Mouse (Mus musculus): Measurements from ENCODE around the gene Mrps7. TPM values are rescaled to one million over a fixed set of nuclear protein-coding genes. Genes with fewer than 3 reads are reported as not detected.
A peak's percentile ranks its signal among the peaks of the same experiment; 100 is the strongest.

The Mrps7 gene
- total RNA-seq (2015; ENCODE audit: low replicate concordance): 10.1 and 22.2 TPM in 2 replicates
- total RNA-seq (2017; ENCODE audit: low replicate concordance): 5.1 and 12.3 TPM in 2 replicates

DNA sequence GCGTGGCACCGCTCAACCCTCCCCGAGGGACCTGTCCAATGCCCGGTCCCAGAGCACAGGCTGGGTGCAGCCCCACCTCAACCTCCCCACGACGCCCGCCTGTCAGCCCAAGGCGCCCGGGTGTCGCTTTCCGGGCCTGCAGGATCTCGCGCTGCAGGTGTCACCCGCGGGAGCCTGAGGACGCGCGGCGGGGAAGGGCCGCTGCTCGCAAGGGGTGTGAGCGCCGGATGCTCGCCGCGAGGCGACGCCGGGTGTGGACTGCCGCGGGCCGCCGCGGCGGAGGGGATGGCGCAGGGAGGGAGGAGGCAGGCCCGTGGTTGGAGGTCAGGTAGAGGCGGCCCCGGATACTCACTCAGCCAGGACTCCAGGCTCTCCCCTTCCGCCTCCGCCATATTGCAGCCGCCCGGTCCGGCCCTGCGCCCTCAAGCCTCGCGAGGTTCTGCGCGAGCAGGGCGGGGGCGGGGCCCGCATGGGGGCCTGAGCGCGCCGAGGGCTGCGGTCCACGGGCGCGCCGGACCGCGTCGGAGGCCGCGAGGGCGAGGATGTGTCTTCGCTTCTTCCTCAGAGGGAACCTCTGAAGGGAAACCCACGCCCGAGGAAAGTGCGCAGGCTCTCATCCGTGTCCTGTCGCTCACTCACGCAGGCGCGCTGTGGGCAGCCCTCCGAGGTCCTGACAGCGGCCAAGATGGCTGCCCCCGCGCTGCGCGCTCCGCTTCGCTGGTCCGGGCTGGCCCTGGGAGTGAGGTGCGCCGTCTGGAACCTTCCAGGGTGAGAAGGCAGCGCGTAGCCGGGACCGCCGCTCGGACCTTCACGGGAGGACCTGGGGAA, at the start of gene Mrps7, which contains the start of gene Gga3:
Gene Mrps7 (plus strand): TSS at position 450 of the 828 bp plus-strand sequence.
Gene Gga3 (minus strand): TSS at position 576 of the 828 bp plus-strand sequence.
- ATAC-seq (replicated peaks; ENCODE audit: low FRiP score, poor library complexity, severe bottlenecking): peak; percentile 88

DNA sequence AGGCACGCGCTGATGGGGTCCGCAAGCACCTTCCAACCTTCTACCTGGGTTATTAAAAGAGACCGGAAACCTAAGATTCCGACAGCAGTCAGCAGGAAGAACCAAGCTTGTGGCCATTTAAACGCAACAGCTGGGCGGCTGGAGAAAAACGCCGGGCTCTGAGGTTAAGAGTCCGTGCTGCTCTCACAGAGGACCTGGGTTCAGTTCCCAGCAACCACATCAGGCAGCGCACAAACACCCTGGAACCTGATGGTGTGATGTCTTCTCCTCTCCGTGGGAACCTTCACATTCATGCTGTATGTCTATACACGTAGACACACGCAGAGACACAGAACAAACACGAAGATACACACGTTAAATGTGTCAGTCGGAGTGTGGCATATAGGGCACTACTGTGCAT, 48.0 kb upstream of the Mrps7 start:
- ATAC-seq (replicated peaks; ENCODE audit: low FRiP score, poor library complexity, severe bottlenecking): no peak

DNA sequence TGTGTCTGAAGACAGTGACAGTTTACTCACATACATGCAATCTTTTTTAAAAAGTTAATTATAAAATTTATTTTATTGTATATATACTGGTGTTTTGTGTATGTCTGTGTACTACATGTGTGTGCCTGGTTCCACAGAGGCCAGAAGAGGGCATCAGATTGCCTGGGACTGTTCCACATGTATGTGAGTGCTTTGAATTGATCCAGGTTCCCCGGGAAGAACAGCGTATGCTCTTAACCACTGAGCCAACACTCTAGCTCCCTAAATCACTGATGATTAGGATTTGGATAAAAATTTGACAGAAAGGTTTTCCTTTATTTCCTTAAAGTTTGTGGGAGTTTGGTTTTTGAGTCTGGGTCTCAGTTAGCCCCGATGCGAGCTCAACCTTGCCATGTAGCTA, 40.3 kb upstream of the Mrps7 start:
- peak; percentile 72 for ATAC-seq (replicated peaks; ENCODE audit: low FRiP score, poor library complexity, severe bottlenecking)

DNA sequence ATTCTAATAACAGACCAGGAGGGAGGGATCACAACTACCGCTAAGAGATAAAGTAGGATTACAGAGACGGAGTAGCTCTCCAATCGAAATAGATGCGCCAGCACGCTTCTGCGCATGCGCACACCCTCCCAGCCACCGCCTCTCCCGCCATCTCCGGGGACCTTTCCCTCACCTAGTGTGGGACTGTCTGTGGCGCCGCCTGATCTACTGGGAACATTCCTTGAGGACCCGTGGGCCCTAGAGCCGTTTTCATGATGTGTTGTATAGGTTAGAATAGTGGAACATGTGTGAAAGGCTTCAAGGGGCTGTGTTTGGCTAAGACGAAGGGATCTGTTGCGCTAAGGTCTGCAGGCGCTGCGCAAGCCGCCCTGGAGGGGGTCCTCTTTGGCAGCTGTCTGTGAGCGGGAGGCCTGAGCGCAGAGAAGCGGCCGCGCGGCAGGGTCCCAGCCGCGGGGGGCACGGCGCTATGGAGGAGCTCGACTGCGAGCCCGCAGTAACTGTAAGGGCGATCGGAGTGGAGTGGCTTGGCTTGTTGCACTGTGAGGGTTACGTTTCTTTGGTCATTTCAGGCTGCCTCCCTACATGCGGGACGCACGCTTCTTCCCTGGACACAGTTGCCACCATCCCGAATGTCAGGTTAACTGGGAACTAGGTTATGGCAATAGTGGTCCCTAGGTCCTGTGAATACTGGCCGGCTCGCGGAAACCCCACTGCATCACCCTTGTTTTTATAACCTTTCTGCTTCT, 39.5 kb upstream of the Mrps7 start, which contains the start of gene Nup85:
Gene Nup85 (plus strand): TSS at position 371 of the 746 bp plus-strand sequence.
- ATAC-seq (replicated peaks; ENCODE audit: low FRiP score, poor library complexity, severe bottlenecking): peak; percentile 96

DNA sequence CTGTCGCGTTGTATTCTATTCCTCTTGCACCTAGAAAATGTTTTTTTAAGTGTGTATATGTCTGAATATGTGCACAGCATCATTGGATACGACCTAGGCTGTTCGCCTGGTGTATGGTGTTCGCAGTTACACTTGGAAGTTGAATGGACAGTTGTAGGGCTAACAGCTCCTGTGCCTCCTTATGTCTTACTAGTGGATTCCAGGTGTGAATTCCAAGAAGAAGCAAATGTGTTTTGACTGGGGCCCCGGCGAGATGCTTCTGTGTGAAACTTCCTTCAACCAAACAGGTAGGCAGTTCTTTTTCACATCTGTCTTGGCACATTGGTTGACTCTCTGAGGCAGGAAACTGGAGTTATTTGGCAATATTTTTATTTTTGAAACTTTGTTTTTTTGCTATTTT, 38.8 kb upstream of the Mrps7 start:
- no peak for ATAC-seq (replicated peaks; ENCODE audit: low FRiP score, poor library complexity, severe bottlenecking)

DNA sequence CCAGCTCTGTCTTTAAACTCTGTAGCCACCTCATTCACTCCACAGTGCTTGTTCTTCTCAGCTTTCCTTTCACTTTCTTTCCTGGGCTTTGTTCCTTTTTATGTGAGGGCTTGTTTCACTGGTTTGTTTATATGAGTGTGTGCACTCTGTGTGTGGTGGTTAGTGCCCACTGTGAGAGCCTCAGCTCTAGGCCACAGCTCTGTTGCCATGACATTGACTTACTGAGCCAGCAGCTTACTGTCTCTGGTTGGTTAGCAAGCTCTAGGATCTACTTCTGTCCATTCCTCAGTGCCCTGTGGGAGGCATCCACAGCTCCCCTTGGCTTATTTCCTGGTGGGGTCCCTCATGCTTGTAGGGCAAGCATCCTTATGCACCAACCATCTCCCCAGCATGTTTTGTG, 24.6 kb upstream of the Mrps7 start:
- no peak for ATAC-seq (replicated peaks; ENCODE audit: low FRiP score, poor library complexity, severe bottlenecking)

DNA sequence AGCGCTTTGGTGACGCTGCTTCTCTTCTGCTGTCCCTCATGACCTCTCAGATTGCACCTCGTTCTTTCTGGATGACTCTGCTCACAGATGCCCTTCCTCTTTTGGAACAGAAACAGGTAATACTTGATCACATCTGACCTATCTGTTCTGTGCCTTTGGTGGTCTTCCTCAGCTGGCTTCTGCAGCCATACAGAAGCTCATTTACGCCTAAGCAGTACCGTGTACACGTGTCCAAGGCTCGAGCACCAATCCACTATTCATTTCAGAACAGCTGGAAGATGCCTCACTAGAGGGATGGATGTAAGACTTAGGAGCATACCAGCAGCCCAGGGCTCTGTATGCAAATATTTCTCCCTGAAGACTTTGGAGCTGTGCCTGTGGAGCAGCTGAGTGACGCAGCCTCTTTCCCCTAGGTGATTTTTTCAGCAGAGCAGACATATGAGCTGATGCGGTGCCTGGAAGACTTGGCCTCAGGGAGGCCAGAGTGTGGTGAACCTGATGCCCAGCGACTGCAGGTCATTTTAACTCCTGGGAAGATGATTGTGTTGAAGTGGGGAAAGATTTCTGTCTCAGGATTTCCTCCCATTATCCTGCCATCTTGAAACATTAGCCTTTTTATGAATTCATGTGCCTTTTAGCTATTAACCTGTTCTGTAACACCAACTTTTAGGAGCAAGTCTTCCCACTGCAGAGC, 20.7 kb upstream of the Mrps7 start:
- ATAC-seq (replicated peaks; ENCODE audit: low FRiP score, poor library complexity, severe bottlenecking): no peak

DNA sequence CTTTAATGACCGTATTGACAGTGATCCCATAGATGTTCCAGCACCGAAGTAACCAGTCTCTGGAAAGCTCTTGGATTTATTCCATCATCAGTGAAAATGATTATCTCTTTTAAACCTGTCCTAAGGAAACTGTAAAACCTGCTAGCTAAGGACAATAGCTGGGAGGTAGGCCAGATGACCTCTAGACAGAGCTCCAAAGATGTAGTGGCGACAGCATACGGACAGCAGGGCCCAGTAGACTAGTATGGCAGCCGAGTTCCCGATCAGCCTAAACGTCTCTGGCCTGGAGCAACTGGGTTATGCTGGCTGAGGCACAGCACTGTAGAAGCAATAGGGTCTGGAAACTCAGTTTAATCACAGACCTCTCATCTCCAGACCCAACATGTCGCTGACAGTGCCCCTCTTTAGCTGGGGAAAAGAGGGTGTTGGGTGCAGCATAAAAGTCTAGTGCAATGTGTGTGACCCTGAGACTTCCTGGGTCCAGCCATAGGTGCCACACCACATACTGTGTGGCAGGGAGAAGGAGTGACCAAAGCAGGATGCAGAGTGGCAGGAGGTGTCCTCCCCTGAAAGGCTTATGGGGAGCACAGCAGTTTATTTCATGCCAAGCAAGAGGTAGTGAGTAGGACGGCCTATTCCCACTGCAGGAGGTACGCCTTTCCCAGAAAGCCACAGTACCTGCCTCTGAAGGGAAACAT, 19.2 kb upstream of the Mrps7 start:
- ATAC-seq (replicated peaks; ENCODE audit: low FRiP score, poor library complexity, severe bottlenecking): no peak

DNA sequence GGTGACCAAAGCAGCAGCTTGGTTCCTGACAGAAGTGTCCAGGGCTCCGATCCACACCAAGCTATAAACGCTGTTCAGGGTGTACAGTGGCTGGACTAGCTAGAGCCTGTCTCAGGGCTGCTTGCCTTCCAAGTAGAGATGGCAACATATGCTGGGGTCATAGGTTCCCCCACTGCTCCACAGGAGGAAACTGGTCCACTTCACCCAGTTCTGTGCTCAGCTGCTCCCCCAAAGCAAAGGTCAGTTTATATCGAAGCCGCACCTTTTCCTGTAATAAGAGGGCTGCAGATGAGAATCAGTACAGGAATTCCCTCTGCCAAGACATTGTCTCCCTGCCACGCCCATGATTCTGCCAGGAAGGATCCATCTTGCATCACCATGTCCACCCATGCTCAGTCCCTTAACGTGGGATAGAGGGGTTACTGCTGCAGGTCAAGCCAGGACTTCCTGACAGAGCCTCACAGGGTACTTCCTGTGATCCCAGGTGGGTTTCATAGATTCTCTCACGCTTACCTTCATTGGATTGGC, 18.1 kb upstream of the Mrps7 start:
- ATAC-seq (replicated peaks; ENCODE audit: low FRiP score, poor library complexity, severe bottlenecking): no peak

DNA sequence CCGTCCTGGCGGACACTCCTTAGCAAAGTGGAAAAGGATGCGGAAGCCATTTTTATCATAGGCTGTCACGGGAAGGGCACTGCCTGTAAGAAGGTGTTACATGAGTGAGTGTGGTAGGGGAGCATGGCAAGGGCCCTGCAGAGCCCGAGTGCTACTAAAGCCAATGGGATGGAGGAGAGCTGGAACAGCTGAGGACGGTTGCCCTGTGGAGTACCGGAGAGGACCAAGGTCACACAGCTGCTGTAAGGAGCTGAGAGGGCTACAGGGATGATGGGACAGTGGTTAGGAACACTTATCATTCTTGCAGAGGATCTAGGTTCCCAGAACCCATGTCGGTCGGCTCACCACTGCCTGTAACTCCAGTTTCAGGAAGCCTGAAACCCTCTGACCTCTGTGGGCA, 17.3 kb upstream of the Mrps7 start:
- no peak for ATAC-seq (replicated peaks; ENCODE audit: low FRiP score, poor library complexity, severe bottlenecking)

DNA sequence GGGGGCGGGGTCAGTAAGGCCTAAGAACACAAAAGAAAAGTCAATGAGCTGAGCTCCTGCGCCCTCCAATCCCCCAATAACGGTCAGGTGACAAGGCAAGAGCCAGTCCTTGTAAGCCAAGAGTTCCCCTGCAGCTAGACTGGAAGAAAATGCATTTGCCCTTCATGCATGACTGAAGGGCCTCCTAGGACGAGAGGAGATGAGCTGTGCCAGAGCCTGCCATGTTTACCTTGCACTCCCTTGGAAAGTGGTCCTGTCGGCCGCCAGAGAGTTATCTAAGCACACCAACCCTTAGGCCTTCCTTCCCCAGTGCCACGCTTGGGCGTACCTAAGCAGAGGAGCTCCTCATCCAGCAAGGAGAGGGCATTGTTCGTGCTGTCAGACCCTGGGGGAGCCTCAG, 15.7 kb upstream of the Mrps7 start:
- no peak for ATAC-seq (replicated peaks; ENCODE audit: low FRiP score, poor library complexity, severe bottlenecking)

DNA sequence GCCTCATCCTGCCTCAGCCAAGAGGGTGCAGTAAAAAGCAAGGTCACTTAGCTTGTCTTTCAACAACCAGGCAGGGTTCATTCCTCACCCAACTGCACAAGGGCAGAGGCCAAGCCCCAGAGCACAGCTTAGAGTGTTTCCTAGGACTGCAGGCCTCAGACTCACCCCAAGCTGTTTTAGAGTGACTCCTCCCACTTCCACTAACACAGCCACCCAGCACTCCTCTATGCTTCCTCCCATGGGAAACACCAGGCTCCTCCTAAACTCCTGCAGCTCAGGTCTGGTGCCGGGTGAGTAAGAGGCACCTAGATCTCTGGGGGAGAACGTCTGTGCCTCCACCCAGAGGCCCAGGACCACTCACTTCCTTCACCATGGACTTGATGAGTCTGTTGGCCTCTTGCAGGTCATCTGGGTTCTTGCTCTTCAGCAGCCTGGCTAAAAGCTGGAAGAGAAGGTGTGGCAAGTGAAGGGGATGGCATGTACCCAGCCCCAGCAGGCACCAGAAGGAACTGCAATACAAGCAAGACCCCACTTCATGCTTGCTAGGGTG, 13.1 kb upstream of the Mrps7 start:
- no peak for ATAC-seq (replicated peaks; ENCODE audit: low FRiP score, poor library complexity, severe bottlenecking)

DNA sequence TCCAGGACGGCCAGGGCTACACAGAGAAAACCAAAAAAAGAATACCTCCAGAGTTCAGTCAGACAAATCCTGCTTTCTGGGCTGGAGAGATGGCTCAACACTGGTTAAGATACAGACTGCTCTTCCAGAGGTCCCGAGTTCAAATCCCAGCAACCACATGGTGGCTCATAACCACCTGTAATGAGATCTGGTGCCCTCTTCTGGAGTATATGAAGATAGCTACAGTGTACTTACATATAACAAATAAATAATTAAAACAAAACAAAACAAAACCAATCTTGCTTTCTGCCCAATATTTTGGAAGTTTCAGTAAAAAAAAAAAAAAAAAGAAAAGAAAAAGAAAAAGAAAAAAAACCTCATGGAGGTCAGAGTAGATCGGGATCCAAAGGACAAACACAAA, 8.5 kb upstream of the Mrps7 start:
- no peak for ATAC-seq (replicated peaks; ENCODE audit: low FRiP score, poor library complexity, severe bottlenecking)

DNA sequence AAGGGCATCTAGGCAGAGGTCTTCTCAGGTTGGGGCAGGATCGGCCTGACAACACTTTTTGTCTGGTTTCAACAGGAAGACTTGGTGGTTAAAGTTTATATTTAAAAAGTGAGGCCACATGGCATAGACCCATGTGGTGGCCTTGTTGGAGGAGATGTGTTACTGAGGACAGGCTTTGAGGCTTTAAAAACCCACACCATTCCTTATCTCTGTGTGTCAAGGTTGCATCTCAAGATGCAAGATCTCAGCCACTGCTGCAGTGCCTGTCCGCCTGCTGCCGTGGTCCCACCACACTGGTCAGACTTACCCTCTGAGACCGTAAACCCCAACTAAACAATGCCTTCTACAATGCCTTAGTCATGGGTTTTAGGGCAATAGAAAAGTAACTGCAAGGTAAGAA, 5.4 kb upstream of the Mrps7 start:
- no peak for ATAC-seq (replicated peaks; ENCODE audit: low FRiP score, poor library complexity, severe bottlenecking)

DNA sequence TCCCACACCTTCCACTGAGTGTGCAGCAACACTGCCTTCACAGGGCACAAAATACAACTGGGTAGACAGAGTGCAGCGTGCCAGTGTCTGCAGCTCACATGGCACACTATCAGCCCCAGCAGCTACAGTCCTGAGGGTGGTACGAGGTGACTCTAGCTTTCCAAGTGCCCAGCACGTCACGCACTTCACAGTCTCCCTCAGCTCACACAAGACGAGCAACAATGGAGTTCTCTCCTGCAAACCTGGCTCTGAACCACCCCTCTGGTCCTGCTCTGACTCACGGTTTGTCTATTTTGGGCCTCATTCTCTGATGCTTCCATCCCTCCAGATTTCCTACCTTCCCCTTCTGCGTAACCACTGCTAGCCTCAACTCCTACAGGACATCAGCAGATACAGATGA, 4.0 kb upstream of the Mrps7 start:
- no peak for ATAC-seq (replicated peaks; ENCODE audit: low FRiP score, poor library complexity, severe bottlenecking)

DNA sequence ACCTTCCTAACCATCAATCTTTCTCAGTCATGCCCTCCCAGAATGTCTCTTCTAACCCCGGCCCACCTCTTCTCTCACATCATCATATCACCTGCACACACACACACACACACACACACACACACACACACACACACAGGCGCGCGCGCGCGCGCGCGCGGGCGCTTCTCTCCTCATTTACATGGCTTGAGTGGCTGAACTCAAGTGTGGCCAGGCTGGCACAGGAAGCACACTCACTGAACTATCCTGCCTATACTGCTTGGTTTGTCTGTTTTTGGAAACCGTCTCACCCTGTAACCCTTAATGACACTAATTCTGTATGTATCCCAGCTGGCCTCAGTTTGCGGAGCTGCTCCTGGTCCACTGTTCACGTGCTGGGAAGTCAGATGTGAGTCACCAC, 3.0 kb upstream of the Mrps7 start:
- no peak for ATAC-seq (replicated peaks; ENCODE audit: low FRiP score, poor library complexity, severe bottlenecking)

DNA sequence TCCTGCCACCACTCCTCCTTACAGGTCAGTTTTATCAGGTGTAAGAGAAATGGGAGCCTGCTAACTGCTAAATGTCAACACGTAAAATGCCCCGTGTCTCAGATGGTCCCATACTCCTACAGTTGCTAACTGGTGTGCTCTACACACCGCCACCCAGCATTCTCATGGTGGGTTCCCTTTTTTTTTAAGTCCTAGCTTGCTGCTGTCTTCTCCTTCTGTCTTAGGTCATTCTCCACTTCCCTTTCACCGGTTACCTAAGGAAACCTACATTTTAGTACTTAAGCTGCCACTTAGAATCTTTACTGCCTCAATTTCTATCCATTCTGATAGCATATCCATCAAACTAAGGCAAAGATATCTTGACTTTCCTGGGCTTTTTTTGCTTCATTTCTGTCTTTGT, 2.6 kb upstream of the Mrps7 start:
- ATAC-seq (replicated peaks; ENCODE audit: low FRiP score, poor library complexity, severe bottlenecking): no peak

DNA sequence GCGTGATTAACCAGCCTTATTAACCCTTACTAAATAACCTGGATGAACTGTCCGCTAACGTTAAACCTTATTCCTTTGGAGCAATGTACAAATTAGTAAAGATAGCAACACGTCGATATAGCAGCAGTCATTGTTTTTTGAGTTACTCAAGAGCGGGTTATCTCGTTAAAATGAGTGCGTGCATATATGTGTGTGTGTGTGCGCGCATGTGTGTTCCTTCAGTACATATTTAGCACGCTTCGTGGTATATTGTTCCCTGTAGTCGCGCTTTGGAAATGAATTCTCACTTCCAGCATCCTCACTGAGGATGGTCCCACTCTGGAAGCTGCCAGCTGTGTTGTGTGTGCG, 623 bp upstream of the Mrps7 start:
- no peak for ATAC-seq (replicated peaks; ENCODE audit: low FRiP score, poor library complexity, severe bottlenecking)

DNA sequence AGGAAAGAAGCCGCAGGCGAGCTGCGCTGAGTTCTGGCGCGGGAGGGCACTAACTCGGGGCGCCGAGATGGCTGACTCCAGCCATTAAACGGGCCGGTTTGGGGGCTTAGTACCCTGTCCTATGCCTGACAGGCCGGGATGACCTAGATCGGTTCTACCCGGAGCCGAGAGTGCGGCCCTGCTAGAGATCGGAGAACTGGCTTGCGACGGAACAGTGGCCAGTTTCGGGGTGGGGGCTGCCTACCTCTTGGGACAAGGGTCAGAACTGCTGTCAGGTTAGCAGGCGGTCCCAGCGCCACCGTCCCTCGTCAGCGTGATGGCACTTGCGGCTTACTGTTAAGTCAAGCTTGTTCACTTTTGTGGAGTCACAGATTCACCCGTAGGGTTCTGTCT, 575 bp downstream of the Mrps7 start:
- no peak; the same call in 1 of the 2 replicates for ATAC-seq (replicated peaks; ENCODE audit: low FRiP score, poor library complexity, severe bottlenecking)
